Mouse (Mus musculus): Measurements from ENCODE around the gene St3gal4. TPM values are rescaled to one million over a fixed set of nuclear protein-coding genes. Genes with fewer than 3 reads are reported as not detected.

The St3gal4 gene
- total RNA-seq, 4 experiments from 2014 or later, result 25.1 to 30.4 (median 28.3) TPM

- no peak for DNase-seq (ENCODE audit: low spot score)
Measured at GRCm38 (mm10) chr9:35048449-35048848, 70.6 kb downstream of the St3gal4 start.

DNA sequence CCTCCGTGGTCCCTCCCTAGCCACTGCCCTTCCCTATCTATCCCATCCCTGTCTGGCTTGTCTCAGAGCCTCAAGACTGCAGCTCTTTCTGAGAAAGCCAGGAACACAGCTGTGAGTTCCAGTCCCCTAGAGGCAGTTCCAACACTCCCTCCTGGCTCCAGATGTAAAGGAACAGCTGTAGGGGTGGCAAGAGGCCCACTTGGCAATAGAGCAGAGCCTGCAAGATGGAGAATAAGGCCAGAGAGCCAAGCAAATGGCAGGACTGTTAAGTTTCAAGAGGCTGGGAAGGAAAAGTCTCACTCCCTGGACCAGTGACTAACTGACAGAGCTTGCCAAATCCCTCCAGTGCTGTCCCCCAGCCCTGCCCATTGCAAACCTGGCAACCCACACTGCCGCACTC lies 73.3 kb downstream of the St3gal4 start:
- DNase-seq (ENCODE audit: low spot score), result peak; percentile 94

GRCm38 (mm10) chr9:35045031-35045531 lies 74.0 kb downstream of the St3gal4 start:
- DNase-seq (ENCODE audit: low spot score), result peak; percentile 62

GRCm38 (mm10) chr9:35044458-35044857 lies 74.6 kb downstream of the St3gal4 start:
- DNase-seq (ENCODE audit: low spot score), result no peak

GRCm38 (mm10) chr9:35043619-35044018 lies 75.4 kb downstream of the St3gal4 start:
- DNase-seq (ENCODE audit: low spot score), result no peak

GRCm38 (mm10) chr9:35041493-35041892 lies 77.6 kb downstream of the St3gal4 start:
- DNase-seq (ENCODE audit: low spot score), result no peak

DNA sequence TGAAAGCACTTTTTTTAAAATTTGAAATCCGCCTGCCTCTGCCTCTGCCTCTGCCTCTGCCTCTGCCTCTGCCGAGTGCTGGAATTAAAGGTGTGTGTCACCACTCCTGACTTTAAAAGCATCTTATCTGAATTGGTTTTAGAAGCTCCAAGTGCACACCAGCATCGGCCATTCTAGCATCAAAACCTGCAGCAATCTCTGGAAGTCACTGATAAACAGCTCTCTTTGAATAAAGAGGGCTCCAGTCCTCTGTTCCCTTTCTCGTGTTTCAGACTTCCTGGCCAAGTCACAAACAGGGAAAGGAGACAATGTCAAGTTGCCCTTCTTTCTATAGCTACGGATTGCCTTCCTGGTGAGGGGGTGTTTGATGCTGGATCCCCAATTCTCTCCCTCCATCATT lies 79.2 kb downstream of the St3gal4 start:
- no peak for DNase-seq (ENCODE audit: low spot score)

GRCm38 (mm10) chr9:35038922-35039586 lies 80.0 kb downstream of the St3gal4 start:
- DNase-seq (ENCODE audit: low spot score), result peak; percentile 87

DNA sequence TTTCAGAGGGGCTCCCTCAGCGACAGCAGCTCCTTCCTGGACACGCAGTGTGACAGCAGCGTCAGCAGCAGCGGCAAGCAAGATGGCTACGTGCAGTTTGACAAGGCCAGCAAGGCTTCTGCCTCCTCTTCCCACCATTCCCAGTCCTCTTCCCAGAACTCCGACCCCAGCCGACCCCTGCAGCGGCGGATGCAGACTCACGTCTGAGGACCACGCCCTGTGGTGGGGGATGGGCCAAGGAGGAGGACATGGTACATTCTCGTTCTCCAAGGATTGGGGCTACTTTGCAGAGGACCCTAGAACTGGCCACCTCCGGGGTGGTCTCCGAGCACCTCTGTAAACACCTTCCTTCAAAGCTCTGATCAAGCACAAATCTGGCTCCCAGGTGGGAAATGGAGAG lies 84.0 kb downstream of the St3gal4 start:
- DNase-seq (ENCODE audit: low spot score), result no peak

DNA sequence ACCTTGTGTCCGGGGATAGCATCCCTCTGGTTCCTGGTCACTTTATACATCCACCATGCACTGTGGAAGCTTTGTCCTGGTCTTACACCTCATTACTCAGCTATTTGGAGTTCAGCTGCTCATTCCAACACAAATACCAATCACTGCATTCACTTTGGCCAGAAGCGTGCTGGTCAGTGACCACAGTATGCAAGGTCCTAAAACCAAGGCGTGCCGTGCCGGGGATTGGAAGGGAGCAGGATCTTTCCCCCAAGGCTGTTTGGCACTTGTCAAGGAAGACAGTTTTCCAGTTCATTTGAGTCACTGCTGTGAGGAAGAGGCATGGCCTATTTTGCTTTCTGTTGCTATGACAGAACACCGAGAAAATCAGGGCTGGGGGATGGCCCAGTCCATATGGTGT lies 86.6 kb downstream of the St3gal4 start:
- no peak for DNase-seq (ENCODE audit: low spot score)

- no peak for DNase-seq (ENCODE audit: low spot score)
Measured at GRCm38 (mm10) chr9:35030823-35031222, 88.2 kb downstream of the St3gal4 start.

DNA sequence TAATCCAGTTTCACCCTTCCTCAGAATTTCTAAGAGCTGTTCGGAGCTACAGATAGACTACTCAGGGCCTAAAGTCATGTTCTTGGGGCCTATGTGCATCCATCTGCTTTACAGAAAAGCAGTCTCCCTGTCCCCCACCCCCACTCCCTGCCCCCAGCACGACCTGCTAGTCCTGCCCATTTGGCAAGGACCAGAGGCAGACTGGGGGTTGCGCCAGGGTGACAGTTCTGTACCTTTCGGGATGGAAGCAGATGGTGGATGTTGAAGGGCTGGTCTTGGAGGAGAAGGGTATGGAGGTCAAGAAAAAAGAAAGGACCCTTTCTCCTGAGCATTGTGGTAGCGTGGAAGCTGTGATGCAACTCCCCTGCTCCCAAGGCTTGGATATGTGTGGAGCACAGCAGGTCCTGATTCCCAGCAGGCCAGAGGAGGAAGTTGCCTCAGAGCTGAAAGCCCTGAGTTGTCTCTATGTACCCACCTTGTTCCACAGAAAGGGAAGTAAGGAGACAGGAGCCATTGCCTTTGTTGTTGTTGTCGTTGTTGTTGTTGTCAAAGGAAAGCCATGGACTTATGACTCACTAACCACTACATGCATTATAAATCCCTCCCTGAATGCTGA lies 91.6 kb downstream of the St3gal4 start:
- DNase-seq (ENCODE audit: low spot score), result no peak

- DNase-seq (ENCODE audit: low spot score), result no peak
Measured at GRCm38 (mm10) chr9:35026897-35027311, 92.2 kb downstream of the St3gal4 start.

DNA sequence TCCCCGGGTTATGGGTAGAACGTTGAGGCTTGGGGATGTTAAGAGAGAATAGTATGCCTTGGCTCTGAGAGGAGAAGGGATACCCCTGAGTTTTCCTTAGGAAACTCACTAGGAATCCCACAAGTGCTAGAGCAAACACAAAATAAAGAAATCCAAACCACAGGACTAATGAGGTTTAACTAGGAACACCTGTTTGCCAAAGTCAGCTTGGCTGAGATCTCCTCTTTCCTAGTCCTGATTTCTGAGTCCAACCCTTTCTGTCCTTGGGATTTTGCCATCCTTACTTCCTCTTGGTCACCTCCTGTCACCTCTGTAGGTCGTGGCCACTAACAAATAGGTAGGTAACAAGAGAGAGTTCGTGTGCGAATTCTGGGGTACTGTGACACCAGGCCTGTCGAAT lies 92.8 kb downstream of the St3gal4 start:
- no peak for DNase-seq (ENCODE audit: low spot score)

GRCm38 (mm10) chr9:35024591-35025496 lies 94.2 kb downstream of the St3gal4 start:
- DNase-seq (ENCODE audit: low spot score), result no peak

GRCm38 (mm10) chr9:35021744-35022143 lies 97.3 kb downstream of the St3gal4 start:
- DNase-seq (ENCODE audit: low spot score), result no peak

DNA sequence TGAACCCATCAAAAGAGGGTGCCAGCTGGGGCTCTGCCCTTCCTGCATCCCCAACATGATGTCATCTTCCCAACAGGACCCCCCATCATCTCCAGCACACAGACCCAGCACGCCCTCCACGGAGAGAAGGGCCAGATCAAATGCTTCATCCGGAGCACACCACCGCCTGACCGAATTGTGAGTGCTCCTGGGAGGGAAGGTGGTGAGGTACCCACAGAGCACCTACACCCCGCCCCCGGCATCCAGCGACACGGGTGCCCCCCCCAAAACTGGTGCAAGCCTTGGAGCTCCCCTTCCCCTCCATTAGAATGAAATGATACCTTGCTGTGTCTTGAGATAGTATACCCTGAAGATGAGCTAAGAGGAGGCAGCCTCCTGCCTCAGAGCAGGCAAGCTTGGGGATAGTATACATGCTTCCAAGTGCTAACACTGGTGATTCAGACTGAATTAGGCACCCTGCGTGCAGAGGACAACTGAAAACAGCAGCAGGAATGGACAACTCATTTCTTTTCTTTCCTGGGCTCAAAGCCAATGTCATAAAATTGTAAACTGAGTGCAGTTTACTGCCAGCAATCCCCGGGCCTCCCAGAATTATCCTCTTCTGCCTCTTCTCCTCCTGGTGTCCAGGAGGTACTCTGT lies 98.9 kb downstream of the St3gal4 start:
- no peak for DNase-seq (ENCODE audit: low spot score)

- peak; percentile 77 for DNase-seq (ENCODE audit: low spot score)
Measured at GRCm38 (mm10) chr9:35019372-35019771, 99.7 kb downstream of the St3gal4 start.

DNA sequence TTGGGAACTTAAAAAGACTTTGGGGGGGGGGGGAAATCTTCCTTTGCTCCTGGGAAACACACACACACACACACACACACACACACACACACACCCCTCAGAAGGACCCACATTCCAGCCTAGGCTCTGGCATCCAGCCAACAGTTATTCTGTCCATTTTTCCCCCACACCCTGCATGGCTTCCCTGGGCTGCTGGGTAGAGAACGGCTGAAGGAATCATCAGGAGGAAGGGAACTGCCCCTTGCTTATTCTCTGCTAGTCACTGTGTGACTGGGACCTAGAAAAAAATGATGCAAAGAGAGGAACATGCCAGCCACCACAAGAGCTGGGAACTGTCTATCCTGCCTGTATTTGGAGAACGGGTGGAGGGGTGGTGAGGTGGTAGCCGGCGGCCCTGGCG lies 101.0 kb downstream of the St3gal4 start:
- no peak for DNase-seq (ENCODE audit: low spot score)

GRCm38 (mm10) chr9:35017563-35017962 lies 101.5 kb downstream of the St3gal4 start:
- DNase-seq (ENCODE audit: low spot score), result no peak

DNA sequence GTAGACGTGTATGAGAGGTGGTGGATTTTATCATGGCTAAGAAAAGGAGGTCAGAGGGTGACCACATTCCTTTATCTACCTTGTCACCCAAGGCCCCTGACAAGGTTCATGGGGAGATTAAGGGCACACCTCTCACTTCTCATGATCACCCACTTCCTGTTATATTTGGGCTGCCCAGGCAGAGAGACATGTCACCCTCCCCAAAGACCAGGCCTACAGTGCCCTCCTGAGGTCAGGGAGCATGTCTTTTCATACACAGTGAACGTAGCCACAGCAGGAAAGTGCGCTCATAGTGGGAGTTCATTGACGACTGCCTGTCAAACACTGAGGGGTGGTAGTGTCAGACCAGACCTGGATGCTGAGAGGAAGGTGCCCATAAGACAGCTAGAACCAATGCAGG lies 102.3 kb downstream of the St3gal4 start:
- DNase-seq (ENCODE audit: low spot score), result no peak

All from heart, adult 8-10 months (tissue).